Mouse (Mus musculus): ENCODE data around the gene Tmem53.

Gene Tmem53

DNA sequence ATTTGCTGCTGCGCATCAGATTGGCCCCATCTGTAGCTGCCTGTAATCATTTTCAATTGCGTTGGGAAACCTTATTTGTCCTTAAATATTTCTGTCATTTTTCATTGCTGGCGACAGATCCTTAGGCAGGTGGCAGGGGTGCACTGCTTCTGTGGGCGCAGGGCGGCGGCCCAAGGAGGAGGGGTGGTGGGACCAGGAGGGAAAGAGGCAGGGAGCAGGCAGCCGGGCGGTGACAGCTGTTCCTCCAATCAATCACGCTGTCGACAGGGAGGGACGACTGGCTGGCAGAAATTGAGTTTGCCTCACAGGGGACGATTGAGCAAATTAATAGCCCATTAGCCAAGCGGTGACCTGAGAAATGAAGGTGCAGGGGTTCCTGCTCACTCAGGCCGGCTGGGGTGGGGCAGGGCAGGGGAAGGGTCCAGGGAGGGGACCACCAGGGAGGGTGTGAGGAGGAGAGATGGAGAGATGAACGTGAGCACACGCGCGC lies 66.0 kb downstream of the Tmem53 start:
- DNase-seq, result no peak
